In genomic region chr1:37572528-37573272, GRCm38 (mm10) we compare ENCODE assay signal across 26 mouse cellular contexts. TPM values are rescaled to one million over a fixed set of nuclear protein-coding genes. Genes with fewer than 3 reads are reported as not detected.
DNase-seq lines count a peak whose midpoint lies in the region; ATAC-seq lines count a peak whose summit lies in the region.
"Had no signal": no experiment of that assay in that cellular context is flagged by ENCODE, and none has a peak within 500 bp of the region (broad histone marks: within the 10 kb centered on the region; RNA-seq: fewer than 3 reads in every experiment).

No protein-coding gene starts in this region.

- no peak overlapping the region for H3K27ac ChIP-seq in heart, embryonic 10.5 days
- H3K27ac ChIP-seq: embryonic facial prominence, embryonic 12.5 days; heart, embryonic 13.5 days; hindbrain, embryonic 12.5 days; liver, embryonic 13.5 days; neural tube, embryonic 13.5 days had no signal

- no peak overlapping the region for H3K4me3 ChIP-seq in heart, embryonic 10.5 days
- H3K4me3 ChIP-seq: embryonic facial prominence, embryonic 12.5 days; heart, embryonic 13.5 days; hindbrain, embryonic 12.5 days; liver, embryonic 13.5 days; megakaryocyte, embryonic 14.5 days; myocyte; neural tube, embryonic 13.5 days had no signal

- no peaks in the 10 kb centered on the region for H3K27me3 ChIP-seq in heart, embryonic 10.5 days (ENCODE audit: insufficient read depth, poor library complexity, severe bottlenecking)
- H3K27me3 ChIP-seq: CH12.LX; embryonic facial prominence, embryonic 12.5 days; heart, embryonic 13.5 days; hindbrain, embryonic 12.5 days; liver, embryonic 13.5 days; neural tube, embryonic 13.5 days had no signal

- WGBS in heart, embryonic 10.5 days = 80% methylated on average over 10 of the region's 10 CpGs

- no peaks in the 10 kb centered on the region for H3K4me1 ChIP-seq in heart, embryonic 10.5 days
- H3K4me1 ChIP-seq: embryonic facial prominence, embryonic 12.5 days; heart, embryonic 13.5 days; hindbrain, embryonic 12.5 days; liver, embryonic 13.5 days; neural tube, embryonic 13.5 days had no signal

- peak; percentile 16 for DNase-seq in heart, adult 8-10 months (ENCODE audit: low spot score)
- no peak for DNase-seq in heart, embryonic 10.5 days (ENCODE audit: low spot score)
- DNase-seq in brain, adult 2 months (ENCODE audit: low read depth, low spot score) = peak; percentile 69
- peak; percentile 46 to 55 for DNase-seq in cerebellum, adult 18-20 months
- peak; percentile 30 to 48 for DNase-seq in cerebellum, postnatal 14 days
- DNase-seq in urinary bladder, postnatal 10 days (ENCODE audit: low spot score) = no peak
- DNase-seq: adrenal gland, postnatal 36 days; heart, postnatal 14 days; kidney, adult 8-10 months; kidney, postnatal 10 days; liver, embryonic 13.5 days; lung, adult 2 months; midbrain, embryonic 14.5 days; retina, postnatal 1 day; right cerebral cortex, postnatal 25 days; spleen, adult 18-20 months had no signal

- H3K36me3 ChIP-seq in heart, embryonic 10.5 days = no peaks in the 10 kb centered on the region
- H3K36me3 ChIP-seq: embryonic facial prominence, embryonic 12.5 days; G1E; heart, embryonic 13.5 days; hindbrain, embryonic 12.5 days; liver, embryonic 13.5 days; neural tube, embryonic 13.5 days had no signal

- ATAC-seq in monocyte, adult 5-6 weeks (replicated peaks; ENCODE audit: insufficient number of reproducible peaks, low FRiP score, low TSS enrichment, poor library complexity, severe bottlenecking) = no peak
- ATAC-seq: Patski had no signal

- no peaks in the 10 kb centered on the region for H3K9me3 ChIP-seq in heart, embryonic 10.5 days
- H3K9me3 ChIP-seq: embryonic facial prominence, embryonic 12.5 days; G1E; heart, embryonic 13.5 days; hindbrain, embryonic 12.5 days; liver, embryonic 13.5 days had no signal

RNA-seq across cellular contexts. Expression of gene Mgat4a, which starts 31.9 kb away (rescaled TPM):
- 10 to 100 TPM in 2 of 4 experiments, 1 to 10 TPM in 2; 7.6 to 10.6 (median 9.4) TPM for total RNA-seq in heart, adult 8-10 months (2022)
- 1.3 and 3.2 TPM in 2 replicates for polyA plus RNA-seq in heart, embryonic 10.5 days (2016; fragmentation: Nextera tagmentation; extraction: Ambion mirVana)
- total RNA-seq in monocyte, adult 5-6 weeks (2017) = 19.1 to 38.8 TPM (median 27.1 TPM) in 3 replicates

Comparison
In these comparisons a context has a peak if more than half of its experiments do, and no peak if none do; other contexts are left out.
1. DNase-seq: peak in heart, adult 8-10 months (single experiment), brain, adult 2 months (single experiment), cerebellum, adult 18-20 months (2 of 2) and cerebellum, postnatal 14 days (2 of 2); none in heart, embryonic 10.5 days (single experiment) and urinary bladder, postnatal 10 days (single experiment).